Mouse (Mus musculus): ENCODE data around the gene Trim9.

- TF ChIP-seq CTCF (IDR thresholded peaks at IDR 0.05; ENCODE audit: borderline replicate concordance, insufficient read depth, low read depth, low read length) (no peak), POLR2A (IDR thresholded peaks at IDR 0.05; ENCODE audit: borderline replicate concordance, insufficient read depth, low read length) (no peak)
Measured at GRCm38 (mm10) chr12:70239741-70240140, 107.7 kb downstream of the Trim9 start.
